Mouse (Mus musculus) macrophage (primary cell): ENCODE results near the gene Gfi1b. TPM values are rescaled to one million over a fixed set of nuclear protein-coding genes. Genes with fewer than 3 reads are reported as not detected.

Experiments
- H3K27ac ChIP-seq: fragments of 350-480 bp; formaldehyde crosslinking; 2 replicates; pipeline ENCODE4 v1.9.0; 2021
- H3K36me3 ChIP-seq: fragments of 350-480 bp; formaldehyde crosslinking; 2 replicates; pipeline ENCODE4 v1.9.0; 2021; ENCODE audit errors: inconsistent target
- H3K4me3 ChIP-seq: fragments of 350-480 bp; formaldehyde crosslinking; 2 replicates; pipeline ENCODE4 v1.9.0; 2021; ENCODE audit errors: inconsistent target
- H3K79me2 ChIP-seq: fragments of 350-480 bp; formaldehyde crosslinking; 2 replicates; pipeline ENCODE4 v1.9.0; 2021; ENCODE audit errors: inconsistent target
- WGBS: methylation state at CpG from one replicate; pipeline ENCODE4 v1.1.7; 2026; ENCODE audit warnings: inconsistent platforms; ENCODE audit not compliant: missing documents; 5-methylcytosine and 5-hydroxymethylcytosine counted together
- polyA plus RNA-seq: library from polyadenylated mRNA; stranded (reverse); fragments of 250-400 nt; gene quantifications from 3 replicates; pipeline ENCODE4 v1.2.4, GENCODE M21; 2018; ENCODE audit warnings: inconsistent platforms

Gene Gfi1b
- polyA plus RNA-seq, 1 experiment from 2014 or later = 0.10 TPM

GRCm38 (mm10) chr2:28637106-28637845 lies 15.5 kb upstream of the Gfi1b start:
- 96% methylated on average over 9 of the region's 9 CpGs for WGBS

GRCm38 (mm10) chr2:28635199-28635598 lies 13.4 kb upstream of the Gfi1b start:
- 100% methylated on average over 1 of the region's 1 CpGs for WGBS
- H3K36me3 ChIP-seq = no peaks in the 10 kb centered on the region
- no peak overlapping the region for H3K4me3 ChIP-seq
- no peak overlapping the region for H3K27ac ChIP-seq
- no peaks in the 10 kb centered on the region for H3K79me2 ChIP-seq

More at GRCm38 (mm10) chr2:28637106-28637845, 15.5 kb upstream of the Gfi1b start:
- H3K4me3 ChIP-seq = no peak overlapping the region
- H3K27ac ChIP-seq = no peak overlapping the region
- H3K36me3 ChIP-seq = no peaks in the 10 kb centered on the region
- peaks cover 8% of the 10 kb centered on the region for H3K79me2 ChIP-seq

GRCm38 (mm10) chr2:28633136-28633535 lies 11.4 kb upstream of the Gfi1b start:
- 11% methylated on average over 4 of the region's 4 CpGs for WGBS
- Histone ChIP-seq H3K4me3 (no peak overlapping the region), H3K36me3 (no peaks in the 10 kb centered on the region), H3K27ac (no peak overlapping the region), H3K79me2 (no peaks in the 10 kb centered on the region)

GRCm38 (mm10) chr2:28632626-28633025 lies 10.8 kb upstream of the Gfi1b start:
- WGBS = 92% methylated on average over 1 of the region's 1 CpGs
- Histone ChIP-seq H3K36me3 (no peaks in the 10 kb centered on the region), H3K79me2 (no peaks in the 10 kb centered on the region), H3K27ac (no peak overlapping the region), H3K4me3 (no peak overlapping the region)

- Histone ChIP-seq H3K4me3 (no peak overlapping the region), H3K27ac (no peak overlapping the region), H3K36me3 (no peaks in the 10 kb centered on the region), H3K79me2 (no peaks in the 10 kb centered on the region)
- 72% methylated on average over 4 of the region's 4 CpGs for WGBS
Observed at GRCm38 (mm10) chr2:28629911-28630381, 8.2 kb upstream of the Gfi1b start.

- H3K36me3 ChIP-seq = no peaks in the 10 kb centered on the region
- no peak overlapping the region for H3K4me3 ChIP-seq
- 59% methylated on average over 2 of the region's 2 CpGs for WGBS
- no peaks in the 10 kb centered on the region for H3K79me2 ChIP-seq
- no peak overlapping the region for H3K27ac ChIP-seq
Observed at GRCm38 (mm10) chr2:28628053-28628452, 6.3 kb upstream of the Gfi1b start.

GRCm38 (mm10) chr2:28626038-28626437 lies 4.3 kb upstream of the Gfi1b start:
- Histone ChIP-seq H3K4me3 (no peak overlapping the region), H3K36me3 (no peaks in the 10 kb centered on the region), H3K27ac (no peak overlapping the region), H3K79me2 (no peaks in the 10 kb centered on the region)
- 92% methylated on average over 3 of the region's 3 CpGs for WGBS

GRCm38 (mm10) chr2:28624870-28625269 lies 3.1 kb upstream of the Gfi1b start:
- Histone ChIP-seq H3K79me2 (no peaks in the 10 kb centered on the region), H3K36me3 (no peaks in the 10 kb centered on the region), H3K27ac (no peak overlapping the region), H3K4me3 (no peak overlapping the region)
- WGBS = 75% methylated on average over 3 of the region's 3 CpGs

- Histone ChIP-seq H3K4me3 (no peak overlapping the region), H3K36me3 (no peaks in the 10 kb centered on the region), H3K79me2 (no peaks in the 10 kb centered on the region), H3K27ac (no peak overlapping the region)
- WGBS = 21% methylated on average over 10 of the region's 10 CpGs
Observed at GRCm38 (mm10) chr2:28622521-28623124, 841 bp upstream of the Gfi1b start.

GRCm38 (mm10) chr2:28621111-28621510 lies 671 bp downstream of the Gfi1b start:
- 0% methylated on average over 2 of the region's 2 CpGs for WGBS
- Histone ChIP-seq H3K4me3 (no peak overlapping the region), H3K27ac (no peak overlapping the region), H3K79me2 (no peaks in the 10 kb centered on the region), H3K36me3 (no peaks in the 10 kb centered on the region)

- WGBS = 52% methylated on average over 6 of the region's 10 CpGs
- H3K36me3 ChIP-seq = no peaks in the 10 kb centered on the region
- H3K79me2 ChIP-seq = no peaks in the 10 kb centered on the region
- no peak overlapping the region for H3K27ac ChIP-seq
- H3K4me3 ChIP-seq = no peak overlapping the region
Observed at GRCm38 (mm10) chr2:28620522-28620921, 1.3 kb downstream of the Gfi1b start.

- Histone ChIP-seq H3K79me2 (no peaks in the 10 kb centered on the region), H3K27ac (no peak overlapping the region), H3K4me3 (no peak overlapping the region), H3K36me3 (no peaks in the 10 kb centered on the region)
- 96% methylated on average over 6 of the region's 6 CpGs for WGBS
Observed at GRCm38 (mm10) chr2:28619369-28619768, 2.4 kb downstream of the Gfi1b start.

- no peak overlapping the region for H3K27ac ChIP-seq
- no peaks in the 10 kb centered on the region for H3K79me2 ChIP-seq
- H3K4me3 ChIP-seq = no peak overlapping the region
- WGBS = 25% methylated on average over 6 of the region's 6 CpGs
- no peaks in the 10 kb centered on the region for H3K36me3 ChIP-seq
Observed at GRCm38 (mm10) chr2:28618777-28619336, 2.9 kb downstream of the Gfi1b start.

GRCm38 (mm10) chr2:28617498-28618486 lies 4.0 kb downstream of the Gfi1b start:
- H3K4me3 ChIP-seq = no peak overlapping the region
- no peaks in the 10 kb centered on the region for H3K36me3 ChIP-seq
- H3K79me2 ChIP-seq = no peaks in the 10 kb centered on the region
- 75% methylated on average over 8 of the region's 8 CpGs for WGBS
- no peak overlapping the region for H3K27ac ChIP-seq
